Mouse (Mus musculus): Measurements from ENCODE around the gene Ggta1.

GRCm38 (mm10) chr2:35379306-35379705 lies 83.7 kb downstream of the Ggta1 start:
- TF ChIP-seq EP300 (IDR thresholded peaks at IDR 0.05; ENCODE audit: insufficient read depth, low read depth, low read length) (no peak), CTCF (IDR thresholded peaks at IDR 0.05) (no peak)
